Mouse (Mus musculus): ENCODE data around the gene 4931406C07Rik. TPM values are rescaled to one million over a fixed set of nuclear protein-coding genes. Genes with fewer than 3 reads are reported as not detected.
"Not testable (repeated sequence)": the region's sequence is repeated elsewhere in the genome, so short reads cannot be mapped to it uniquely, and the experiment has no call there.

Gene 4931406C07Rik
- total RNA-seq, 2 experiments from 2014 or later, result 17.2 to 20.0 TPM

GRCm38 (mm10) chr9:15307257-15307656 is 1.0 kb upstream of the 4931406C07Rik start:
- no peak for TF ChIP-seq CTCF (conservative IDR thresholded peaks at IDR 0.05)
- DNase-seq (ENCODE audit: low spot score in 2 of 2), result no peak
- Histone ChIP-seq H3K27ac (no peak overlapping the region), H3K4me3 (peak overlapping the region; percentile 100)

DNA sequence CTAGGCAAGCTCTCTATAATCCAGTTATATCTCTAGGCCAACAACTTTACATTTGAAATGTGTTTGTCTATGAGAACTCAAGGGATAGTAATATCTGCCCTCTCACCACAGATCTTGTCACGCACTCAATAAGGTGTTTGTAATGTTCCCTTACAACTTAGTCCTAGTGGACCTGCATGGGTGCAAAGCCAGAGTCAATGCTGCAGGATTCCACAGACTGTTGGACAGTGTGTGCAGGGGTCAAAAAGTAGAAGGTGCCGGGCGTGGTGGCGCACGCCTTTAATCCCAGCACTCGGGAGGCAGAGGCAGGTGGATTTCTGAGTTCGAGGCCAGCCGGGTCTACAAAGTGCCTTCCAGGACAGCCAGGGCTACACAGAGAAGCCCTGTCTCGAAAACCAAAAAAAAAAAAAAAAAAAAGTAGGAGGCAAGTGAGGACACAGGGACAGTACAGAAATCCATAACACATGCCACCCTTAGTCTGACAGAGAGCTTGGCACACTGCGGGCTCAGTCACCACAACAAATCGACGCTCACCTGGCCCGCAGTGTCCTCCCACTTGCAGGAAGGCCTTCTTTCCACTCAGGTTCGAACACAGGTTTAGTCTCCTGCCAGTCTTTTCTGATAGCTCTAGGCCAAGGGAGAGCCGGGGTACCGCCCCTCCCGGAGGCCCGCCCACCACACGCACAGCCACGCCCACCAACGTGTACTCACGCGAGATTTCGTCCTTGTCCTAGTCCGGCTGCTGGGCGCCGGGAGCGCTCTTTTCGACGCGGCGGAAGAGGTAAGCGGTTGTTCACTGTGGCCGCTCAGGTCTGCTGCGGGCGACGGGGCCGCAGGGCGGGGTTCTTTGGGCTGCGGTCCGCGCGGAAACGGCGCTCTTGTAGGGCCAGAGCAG is 498 bp downstream of the 4931406C07Rik start, which contains the start of gene Taf1d:
Gene Taf1d (plus strand): TSS at position 712 of the 895 bp plus-strand sequence.
- DNase-seq (ENCODE audit: low spot score in 2 of 2), result peak; percentile 95 to 97
- Histone ChIP-seq H3K27ac (peak within 1 kb of the TSS; percentile 90), H3K4me3 (peak within 1 kb of the TSS; percentile 100)
- TF ChIP-seq CTCF (conservative IDR thresholded peaks at IDR 0.05), result no peak; the same call in 1 of the 2 replicates

- no peak for DNase-seq (ENCODE audit: low spot score in 2 of 2)
- no peak overlapping the region for H3K27ac ChIP-seq
- TF ChIP-seq CTCF (conservative IDR thresholded peaks at IDR 0.05), result no peak
- H3K4me3 ChIP-seq, result no peak overlapping the region
These were observed 3.4 kb downstream of the 4931406C07Rik start for GRCm38 (mm10) chr9:15302881-15303280.

DNA sequence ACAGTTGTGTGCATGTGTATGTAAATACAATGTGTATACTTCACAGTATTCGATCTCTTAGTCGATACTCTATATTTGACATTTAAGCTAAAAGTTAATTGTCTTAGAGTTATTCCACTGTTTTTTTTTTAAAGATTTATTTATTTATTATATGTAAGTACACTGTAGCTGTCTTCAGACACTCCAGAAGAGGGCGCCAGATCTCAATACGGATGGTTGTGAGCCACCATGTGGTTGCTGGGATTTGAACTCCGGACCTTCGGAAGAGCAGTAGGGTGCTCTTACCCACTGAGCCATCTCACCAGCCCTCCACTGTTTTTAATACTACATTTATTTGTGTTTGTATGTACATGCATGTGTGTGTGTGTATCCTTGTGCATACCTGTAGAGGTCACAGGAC is 4.2 kb downstream of the 4931406C07Rik start:
- peak; percentile 62 for TF ChIP-seq CTCF (conservative IDR thresholded peaks at IDR 0.05)
- not testable (repeated sequence) for H3K4me3 ChIP-seq; DNase-seq (ENCODE audit: low spot score in 2 of 2)
- peak overlapping the region; percentile 77 for H3K27ac ChIP-seq

GRCm38 (mm10) chr9:15301399-15301798 is 4.8 kb downstream of the 4931406C07Rik start:
- H3K4me3 ChIP-seq, result peak overlapping the region; percentile 5; the same call in 1 of the 2 replicates
- TF ChIP-seq CTCF (conservative IDR thresholded peaks at IDR 0.05), result no peak
- no peak for DNase-seq (ENCODE audit: low spot score in 2 of 2)
- peak overlapping the region; percentile 77 for H3K27ac ChIP-seq

DNA sequence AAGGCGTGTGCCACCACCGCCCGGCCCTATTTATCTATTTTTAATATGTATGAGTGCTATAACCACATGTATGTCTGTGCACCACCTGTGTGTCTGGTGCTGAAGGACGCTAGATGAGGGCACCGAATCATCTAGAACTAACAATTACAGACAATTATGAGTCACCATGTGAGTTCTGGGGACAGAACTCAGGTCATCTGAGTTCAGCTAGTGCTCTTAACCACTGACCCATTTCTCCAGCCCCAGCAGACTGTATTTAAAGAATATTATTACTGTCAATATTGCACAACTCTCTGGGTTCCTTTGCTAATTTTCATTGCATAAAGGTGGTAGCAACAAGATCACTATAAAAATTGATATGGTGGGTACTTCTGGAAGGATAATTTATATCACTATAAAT is 6.2 kb downstream of the 4931406C07Rik start:
- Histone ChIP-seq H3K4me3 (no peak overlapping the region), H3K27ac (no peak overlapping the region)
- no peak for TF ChIP-seq CTCF (conservative IDR thresholded peaks at IDR 0.05)
- no peak for DNase-seq (ENCODE audit: low spot score in 2 of 2)

DNA sequence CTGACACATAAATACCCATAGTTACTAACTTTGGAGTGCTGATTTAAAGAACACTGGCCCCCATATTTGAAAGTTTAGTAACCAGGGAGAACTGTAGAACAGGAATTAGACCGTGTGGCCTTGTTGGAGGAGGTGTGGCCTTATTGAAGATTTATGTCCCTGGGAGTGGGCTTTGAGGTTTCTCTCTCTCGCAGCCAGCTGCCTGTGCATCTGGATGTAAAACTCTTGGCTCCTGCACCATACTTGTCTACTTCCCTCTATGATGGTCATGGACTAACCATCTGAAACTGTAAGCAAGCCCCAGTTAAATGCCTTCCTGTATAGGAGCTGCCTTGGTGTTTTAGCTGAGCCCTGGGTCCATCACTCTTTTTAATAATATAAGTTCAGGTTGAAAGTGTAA is 7.8 kb downstream of the 4931406C07Rik start:
- no peak for TF ChIP-seq CTCF (conservative IDR thresholded peaks at IDR 0.05)
- H3K27ac ChIP-seq, result no peak overlapping the region
- H3K4me3 ChIP-seq, result no peak overlapping the region
- DNase-seq (ENCODE audit: low spot score in 2 of 2), result no peak

GRCm38 (mm10) chr9:15297112-15297511 is 9.1 kb downstream of the 4931406C07Rik start:
- H3K4me3 ChIP-seq, result no peak overlapping the region
- DNase-seq (ENCODE audit: low spot score in 2 of 2), result no peak
- no peak for TF ChIP-seq CTCF (conservative IDR thresholded peaks at IDR 0.05)
- no peak overlapping the region for H3K27ac ChIP-seq

DNA sequence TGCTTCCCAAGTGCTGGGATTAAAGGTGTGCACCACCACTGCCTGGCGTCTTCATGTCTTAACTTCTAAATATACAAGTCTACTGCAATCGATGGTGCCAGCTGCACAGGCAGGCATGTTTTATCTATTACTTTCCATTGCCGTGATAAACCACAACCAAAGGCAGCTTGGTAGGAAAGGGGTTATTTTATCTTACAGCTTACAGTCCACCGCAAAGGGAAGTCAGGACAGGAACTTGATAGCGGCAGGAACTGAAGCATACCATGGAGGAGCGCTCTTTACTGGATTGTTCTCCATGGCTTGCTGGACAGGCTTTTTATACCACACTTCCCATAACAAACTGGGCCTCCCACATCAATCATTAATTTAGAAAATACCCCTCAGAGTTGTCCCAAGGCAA is 17.0 kb downstream of the 4931406C07Rik start:
- H3K27ac ChIP-seq, result no peak overlapping the region
- DNase-seq (ENCODE audit: low spot score in 2 of 2), result no peak
- no peak for TF ChIP-seq CTCF (conservative IDR thresholded peaks at IDR 0.05)
- H3K4me3 ChIP-seq, result no peak overlapping the region

- no peak for DNase-seq (ENCODE audit: low spot score in 2 of 2)
- Histone ChIP-seq H3K27ac (no peak overlapping the region), H3K4me3 (no peak overlapping the region)
- TF ChIP-seq CTCF (conservative IDR thresholded peaks at IDR 0.05), result no peak
These were observed 17.8 kb downstream of the 4931406C07Rik start for GRCm38 (mm10) chr9:15288402-15288801.

DNA sequence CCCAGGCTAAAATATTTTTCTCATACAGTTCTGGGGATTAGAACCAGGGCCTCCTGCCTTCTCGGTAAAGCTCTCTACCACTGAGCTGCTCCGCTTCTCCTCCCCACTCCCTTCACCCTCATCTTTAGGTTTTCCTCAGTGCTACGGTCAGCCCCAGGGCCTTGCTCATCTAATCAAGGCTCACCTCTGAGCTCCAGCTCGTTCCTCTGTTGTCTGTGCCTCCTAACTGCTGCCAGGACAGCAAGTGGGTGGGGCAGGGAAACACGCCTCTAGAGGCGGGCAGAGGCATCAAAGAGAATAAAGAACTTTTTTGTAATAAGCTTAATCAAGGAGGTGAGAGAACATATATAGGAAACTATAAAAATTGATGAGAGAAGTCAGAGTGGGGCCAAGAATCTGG is 18.4 kb downstream of the 4931406C07Rik start:
- no peak overlapping the region for H3K4me3 ChIP-seq
- DNase-seq (ENCODE audit: low spot score in 2 of 2), result no peak
- H3K27ac ChIP-seq, result no peak overlapping the region
- TF ChIP-seq CTCF (conservative IDR thresholded peaks at IDR 0.05), result peak; percentile 27; the same call in 1 of the 2 replicates

- H3K4me3 ChIP-seq, result no peak overlapping the region
- H3K27ac ChIP-seq, result no peak overlapping the region
- no peak for DNase-seq (ENCODE audit: low spot score in 2 of 2)
- peak; percentile 54 for TF ChIP-seq CTCF (conservative IDR thresholded peaks at IDR 0.05)
These were observed 20.8 kb downstream of the 4931406C07Rik start for GRCm38 (mm10) chr9:15285443-15285842.

DNA sequence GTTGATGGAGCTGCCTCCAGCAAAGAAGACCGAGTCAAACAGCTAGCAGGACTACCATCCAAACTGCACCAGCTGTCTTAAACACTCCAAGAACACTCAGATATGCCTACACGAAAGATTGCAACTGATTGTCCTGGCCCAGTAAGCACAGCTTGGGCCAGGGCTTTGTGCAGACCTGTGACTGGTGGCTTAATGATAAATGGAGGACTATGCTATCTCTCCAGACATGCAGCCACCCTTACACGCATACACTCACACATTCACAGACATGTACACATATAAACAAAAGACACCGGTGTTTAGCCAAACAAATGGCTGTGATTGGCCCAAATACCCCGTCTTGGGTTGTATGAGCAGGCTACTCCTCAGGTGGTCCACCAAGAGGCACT is 25.8 kb downstream of the 4931406C07Rik start:
- Histone ChIP-seq H3K4me3 (peak overlapping the region; percentile 99), H3K27ac (peak overlapping the region; percentile 93)
- DNase-seq (ENCODE audit: low spot score in 2 of 2), result no peak
- no peak for TF ChIP-seq CTCF (conservative IDR thresholded peaks at IDR 0.05)

All from layer of hippocampus, adult 2 months (tissue).